Comparison of ENCODE assay signal across 17 mouse cellular contexts in the genomic region with DNA sequence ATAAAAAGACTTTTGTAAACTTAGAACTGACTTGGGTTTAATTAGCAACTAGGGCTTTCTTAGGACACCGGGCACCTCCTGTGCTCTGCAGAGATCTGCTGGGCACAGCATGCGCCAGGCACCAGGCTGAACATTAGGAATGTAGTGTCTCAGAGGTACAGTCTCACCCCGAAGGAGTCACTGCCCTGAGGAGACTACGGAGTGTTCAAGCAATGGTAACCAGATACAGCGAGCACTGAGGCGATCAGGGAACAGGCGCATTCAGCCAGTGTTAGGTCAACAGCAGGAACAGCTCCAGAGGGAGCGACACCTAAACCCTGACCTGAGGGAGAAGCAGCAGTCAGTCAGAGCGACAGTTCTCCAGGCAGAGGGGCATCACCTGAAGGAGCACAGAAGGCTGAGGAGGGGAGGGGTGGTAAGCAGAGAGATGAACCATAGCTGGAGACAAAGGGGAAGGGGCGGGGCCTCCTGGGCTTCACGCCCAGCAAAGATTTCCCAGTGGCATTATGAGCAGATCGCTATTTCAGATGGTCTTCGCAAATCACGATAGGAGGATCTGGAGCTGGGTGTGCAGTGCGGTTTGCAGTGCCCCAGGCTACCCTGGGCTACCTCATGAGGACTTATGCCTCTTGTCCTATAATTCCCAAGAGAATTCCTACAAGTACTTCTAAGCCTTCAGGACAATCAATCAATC.
DNase-seq lines count a peak whose midpoint lies in the region; ATAC-seq and TF ChIP-seq lines count a peak whose summit lies in the region.
"Had no signal": no experiment of that assay in that cellular context is flagged by ENCODE, and none has a peak within 500 bp of the region (broad histone marks: within the 10 kb centered on the region; RNA-seq: fewer than 3 reads in every experiment).

No protein-coding gene starts in this region.

- TF ChIP-seq CTCF in kidney, postnatal 0 days (IDR thresholded peaks at IDR 0.05; ENCODE audit: low read depth), result no peak

- no peaks in the 10 kb centered on the region for H3K27me3 ChIP-seq in midbrain, embryonic 11.5 days (ENCODE audit: control insufficient read depth, insufficient read depth, low read length)
- H3K27me3 ChIP-seq in midbrain, embryonic 16.5 days (ENCODE audit: control insufficient read depth, insufficient read depth, low read depth, low read length), result no peaks in the 10 kb centered on the region
- H3K27me3 ChIP-seq in kidney, postnatal 0 days (ENCODE audit: insufficient read depth, low read length), result no peaks in the 10 kb centered on the region
- H3K27me3 ChIP-seq in forebrain, embryonic 12.5 days, result no peaks in the 10 kb centered on the region
- H3K27me3 ChIP-seq: hindbrain, embryonic 15.5 days; limb, embryonic 15.5 days; midbrain, embryonic 15.5 days had no signal

- WGBS in midbrain, embryonic 11.5 days, result 87% methylated on average over 15 of the region's 15 CpGs
- 83% methylated on average over 15 of the region's 15 CpGs for WGBS in midbrain, embryonic 16.5 days
- 41% methylated on average over 15 of the region's 15 CpGs for WGBS in kidney, postnatal 0 days
- 91% methylated on average over 15 of the region's 15 CpGs for WGBS in forebrain, embryonic 12.5 days

- H3K4me1 ChIP-seq in midbrain, embryonic 11.5 days (ENCODE audit: control insufficient read depth, insufficient read depth, low read length), result no peaks in the 10 kb centered on the region
- no peaks in the 10 kb centered on the region for H3K4me1 ChIP-seq in midbrain, embryonic 16.5 days (ENCODE audit: control insufficient read depth, insufficient read depth, low read length)
- H3K4me1 ChIP-seq in kidney, postnatal 0 days (replicated peaks; ENCODE audit: insufficient read depth, low read length), result no peaks in the 10 kb centered on the region
- H3K4me1 ChIP-seq in forebrain, embryonic 12.5 days, result no peaks in the 10 kb centered on the region
- H3K4me1 ChIP-seq: hindbrain, embryonic 15.5 days; limb, embryonic 15.5 days; midbrain, embryonic 15.5 days had no signal

- no peaks in the 10 kb centered on the region for H3K9me3 ChIP-seq in midbrain, embryonic 11.5 days (ENCODE audit: control insufficient read depth, low read length)
- no peaks in the 10 kb centered on the region for H3K9me3 ChIP-seq in midbrain, embryonic 16.5 days (replicated peaks; ENCODE audit: control insufficient read depth, low read length, poor library complexity, severe bottlenecking)
- H3K9me3 ChIP-seq in kidney, postnatal 0 days (replicated peaks; ENCODE audit: low read length), result no peaks in the 10 kb centered on the region
- peaks cover 3% of the 10 kb centered on the region; the same call in 1 of the 2 replicates for H3K9me3 ChIP-seq in forebrain, embryonic 12.5 days
- H3K9me3 ChIP-seq: hindbrain, embryonic 15.5 days; limb, embryonic 15.5 days; midbrain, embryonic 15.5 days had no signal

- DNase-seq in midbrain, embryonic 11.5 days (ENCODE audit: low spot score, missing footprints), result peak; percentile 19
- DNase-seq in kidney, adult 11 months, result peak; percentile 72
- peak; percentile 83 for DNase-seq in kidney, postnatal 0 days (ENCODE audit: low spot score)
- DNase-seq in spleen, postnatal 10 days (ENCODE audit: low spot score in 2 of 2), result no peak
- DNase-seq: B cell, adult 2 months; cerebellum, postnatal 36 days; gastrocnemius, postnatal 10 days; heart, postnatal 14 days; lung, postnatal 10 days; right cerebral cortex, adult 18-20 months; thymus, postnatal 14 days had no signal

- no peaks in the 10 kb centered on the region for H3K36me3 ChIP-seq in midbrain, embryonic 11.5 days (ENCODE audit: control insufficient read depth, insufficient read depth, low read length)
- peaks cover 18% of the 10 kb centered on the region for H3K36me3 ChIP-seq in midbrain, embryonic 16.5 days (ENCODE audit: control insufficient read depth, insufficient read depth, low read length)
- H3K36me3 ChIP-seq in kidney, postnatal 0 days (ENCODE audit: insufficient read depth, low read length), result no peaks in the 10 kb centered on the region
- H3K36me3 ChIP-seq in forebrain, embryonic 12.5 days (replicated peaks), result no peaks in the 10 kb centered on the region
- H3K36me3 ChIP-seq: limb, embryonic 15.5 days had no signal

- H3K9ac ChIP-seq in midbrain, embryonic 11.5 days (ENCODE audit: low read length), result no peak overlapping the region
- no peak overlapping the region for H3K9ac ChIP-seq in midbrain, embryonic 16.5 days (ENCODE audit: low read depth, low read length)
- no peak overlapping the region for H3K9ac ChIP-seq in kidney, postnatal 0 days (ENCODE audit: low read depth, low read length)
- no peak overlapping the region for H3K9ac ChIP-seq in forebrain, embryonic 12.5 days
- H3K9ac ChIP-seq: hindbrain, embryonic 15.5 days; limb, embryonic 15.5 days; midbrain, embryonic 15.5 days had no signal

- no peak overlapping the region for H3K4me3 ChIP-seq in midbrain, embryonic 11.5 days (ENCODE audit: low read depth, low read length)
- no peak overlapping the region for H3K4me3 ChIP-seq in midbrain, embryonic 16.5 days (ENCODE audit: low read depth, low read length)
- H3K4me3 ChIP-seq in kidney, postnatal 0 days (replicated peaks; ENCODE audit: low read depth, low read length), result no peak overlapping the region
- no peak overlapping the region for H3K4me3 ChIP-seq in forebrain, embryonic 12.5 days (replicated peaks)
- H3K4me3 ChIP-seq: hindbrain, embryonic 15.5 days; limb, embryonic 15.5 days; midbrain, embryonic 15.5 days had no signal

- H3K4me2 ChIP-seq in midbrain, embryonic 11.5 days, result no peak overlapping the region
- H3K4me2 ChIP-seq in midbrain, embryonic 16.5 days (ENCODE audit: low read length), result no peak overlapping the region
- H3K4me2 ChIP-seq in kidney, postnatal 0 days (ENCODE audit: low read length), result peak overlapping the region; percentile 25
- no peak overlapping the region for H3K4me2 ChIP-seq in forebrain, embryonic 12.5 days
- H3K4me2 ChIP-seq: hindbrain, embryonic 15.5 days; limb, embryonic 15.5 days; midbrain, embryonic 15.5 days had no signal

- ATAC-seq in midbrain, embryonic 11.5 days (ENCODE audit: low FRiP score), result no peak
- no peak for ATAC-seq in midbrain, embryonic 16.5 days
- ATAC-seq in kidney, postnatal 0 days (replicated peaks; ENCODE audit: low FRiP score, low read depth), result peak; percentile 76
- ATAC-seq in cerebellum, adult (ENCODE audit: insufficient number of reproducible peaks, low FRiP score, low TSS enrichment), result no peak
- ATAC-seq in forebrain, embryonic 12.5 days (ENCODE audit: low FRiP score), result no peak
- ATAC-seq: midbrain, embryonic 15.5 days had no signal

- no peak overlapping the region for H3K27ac ChIP-seq in midbrain, embryonic 11.5 days (ENCODE audit: low read depth, low read length)
- no peak overlapping the region for H3K27ac ChIP-seq in midbrain, embryonic 16.5 days (ENCODE audit: low read length)
- H3K27ac ChIP-seq in kidney, postnatal 0 days, result no peak overlapping the region
- H3K27ac ChIP-seq in forebrain, embryonic 12.5 days, result no peak overlapping the region
- H3K27ac ChIP-seq: hindbrain, embryonic 15.5 days; limb, embryonic 15.5 days; midbrain, embryonic 15.5 days had no signal

Comparison
In these comparisons a context has a peak if more than half of its experiments do, and no peak if none do; other contexts are left out.
1. DNase-seq: peak in midbrain, embryonic 11.5 days (single experiment), kidney, adult 11 months (single experiment) and kidney, postnatal 0 days (single experiment); none in spleen, postnatal 10 days (0 of 2).